Mouse (Mus musculus): ENCODE data around the gene Lif. TPM values are rescaled to one million over a fixed set of nuclear protein-coding genes. Genes with fewer than 3 reads are reported as not detected.
A peak's percentile ranks its signal among the peaks of the same experiment; 100 is the strongest.

Gene Lif
- polyA plus RNA-seq, 1 experiment from 2014 or later: 0.57 TPM

- no peaks in the 10 kb centered on the region for H3K27me3 ChIP-seq (replicated peaks; ENCODE audit: insufficient read depth, low read length)
- no peaks in the 10 kb centered on the region for H3K4me1 ChIP-seq (ENCODE audit: insufficient read depth, low read depth, low read length)
- DNase-seq (ENCODE audit: low spot score) (no peak), ATAC-seq (peak; percentile 10; the same call in 1 of the 2 replicates)
- H3K4me2 ChIP-seq (replicated peaks; ENCODE audit: low read depth, low read length): no peak overlapping the region
- no peak overlapping the region for H3K9ac ChIP-seq (replicated peaks; ENCODE audit: low read depth)
- no peak overlapping the region for H3K4me3 ChIP-seq (ENCODE audit: low read depth, low read length)
- no peak overlapping the region for H3K27ac ChIP-seq (ENCODE audit: low read length)
- no peaks in the 10 kb centered on the region for H3K9me3 ChIP-seq (ENCODE audit: low read length)
- 62% methylated on average over 8 of the region's 8 CpGs for WGBS
- no peak for TF ChIP-seq CTCF (IDR thresholded peaks at IDR 0.05)
- no peak for TF ChIP-seq EP300 (IDR thresholded peaks at IDR 0.05)
- H3K36me3 ChIP-seq (ENCODE audit: insufficient read depth, low read length): no peaks in the 10 kb centered on the region
Measured at GRCm38 (mm10) chr11:4292224-4292887, 35.0 kb downstream of the Lif start.

- no peaks in the 10 kb centered on the region for H3K9me3 ChIP-seq (ENCODE audit: low read length)
- TF ChIP-seq CTCF (IDR thresholded peaks at IDR 0.05) (no peak), EP300 (IDR thresholded peaks at IDR 0.05) (no peak)
Measured at GRCm38 (mm10) chr11:4292888-4293247, 35.5 kb downstream of the Lif start.

GRCm38 (mm10) chr11:4293481-4293880, 36.1 kb downstream of the Lif start:
- TF ChIP-seq EP300 (IDR thresholded peaks at IDR 0.05) (no peak), CTCF (IDR thresholded peaks at IDR 0.05) (no peak)
- Histone ChIP-seq H3K27me3 (replicated peaks; ENCODE audit: insufficient read depth, low read length) (no peaks in the 10 kb centered on the region), H3K27ac (ENCODE audit: low read length) (no peak overlapping the region), H3K9me3 (ENCODE audit: low read length) (no peaks in the 10 kb centered on the region), H3K4me3 (ENCODE audit: low read depth, low read length) (no peak overlapping the region), H3K4me2 (replicated peaks; ENCODE audit: low read depth, low read length) (no peak overlapping the region), H3K4me1 (ENCODE audit: insufficient read depth, low read depth, low read length) (no peaks in the 10 kb centered on the region), H3K9ac (replicated peaks; ENCODE audit: low read depth) (no peak overlapping the region), H3K36me3 (ENCODE audit: insufficient read depth, low read length) (no peaks in the 10 kb centered on the region)
- WGBS: 89% methylated on average over 4 of the region's 4 CpGs
- DNase-seq (ENCODE audit: low spot score) (no peak), ATAC-seq (no peak)

More at GRCm38 (mm10) chr11:4292888-4293247, 35.5 kb downstream of the Lif start:
- H3K4me1 ChIP-seq (ENCODE audit: insufficient read depth, low read depth, low read length): no peaks in the 10 kb centered on the region
- H3K36me3 ChIP-seq (ENCODE audit: insufficient read depth, low read length): no peaks in the 10 kb centered on the region
- H3K4me3 ChIP-seq (ENCODE audit: low read depth, low read length): no peak overlapping the region
- H3K27me3 ChIP-seq (replicated peaks; ENCODE audit: insufficient read depth, low read length): no peaks in the 10 kb centered on the region
- WGBS: 76% methylated on average over 6 of the region's 6 CpGs
- H3K9ac ChIP-seq (replicated peaks; ENCODE audit: low read depth): no peak overlapping the region
- H3K4me2 ChIP-seq (replicated peaks; ENCODE audit: low read depth, low read length): no peak overlapping the region
- ATAC-seq (peak; percentile 3; the same call in 1 of the 2 replicates), DNase-seq (ENCODE audit: low spot score) (peak; percentile 63)
- H3K27ac ChIP-seq (ENCODE audit: low read length): no peak overlapping the region

GRCm38 (mm10) chr11:4294047-4294446, 36.7 kb downstream of the Lif start:
- H3K4me3 ChIP-seq (ENCODE audit: low read depth, low read length): no peak overlapping the region
- H3K9me3 ChIP-seq (ENCODE audit: low read length): no peaks in the 10 kb centered on the region
- H3K4me2 ChIP-seq (replicated peaks; ENCODE audit: low read depth, low read length): no peak overlapping the region
- no peak for DNase-seq (ENCODE audit: low spot score)
- 78% methylated on average over 6 of the region's 6 CpGs for WGBS
- ATAC-seq: no peak
- H3K27me3 ChIP-seq (replicated peaks; ENCODE audit: insufficient read depth, low read length): no peaks in the 10 kb centered on the region
- no peak overlapping the region for H3K27ac ChIP-seq (ENCODE audit: low read length)
- peaks cover 5% of the 10 kb centered on the region; the same call in 1 of the 2 replicates for H3K4me1 ChIP-seq (ENCODE audit: insufficient read depth, low read depth, low read length)
- H3K36me3 ChIP-seq (ENCODE audit: insufficient read depth, low read length): no peaks in the 10 kb centered on the region
- no peak for TF ChIP-seq EP300 (IDR thresholded peaks at IDR 0.05)
- TF ChIP-seq CTCF (IDR thresholded peaks at IDR 0.05): no peak
- no peak overlapping the region for H3K9ac ChIP-seq (replicated peaks; ENCODE audit: low read depth)

GRCm38 (mm10) chr11:4294495-4295351, 37.4 kb downstream of the Lif start:
- TF ChIP-seq CTCF (IDR thresholded peaks at IDR 0.05) (no peak), EP300 (IDR thresholded peaks at IDR 0.05) (no peak)
- Histone ChIP-seq H3K4me3 (ENCODE audit: low read depth, low read length) (no peak overlapping the region), H3K4me2 (replicated peaks; ENCODE audit: low read depth, low read length) (no peak overlapping the region), H3K27ac (ENCODE audit: low read length) (no peak overlapping the region), H3K36me3 (ENCODE audit: insufficient read depth, low read length) (no peaks in the 10 kb centered on the region), H3K27me3 (replicated peaks; ENCODE audit: insufficient read depth, low read length) (no peaks in the 10 kb centered on the region), H3K4me1 (ENCODE audit: insufficient read depth, low read depth, low read length) (peaks cover 12% of the 10 kb centered on the region; the same call in 1 of the 2 replicates), H3K9ac (replicated peaks; ENCODE audit: low read depth) (no peak overlapping the region), H3K9me3 (ENCODE audit: low read length) (no peaks in the 10 kb centered on the region)
- ATAC-seq: peak; percentile 48
- WGBS: 22% methylated on average over 14 of the region's 14 CpGs
- peak; percentile 64 for DNase-seq (ENCODE audit: low spot score)

GRCm38 (mm10) chr11:4296610-4297275, 39.4 kb downstream of the Lif start:
- Histone ChIP-seq H3K9me3 (ENCODE audit: low read length) (no peaks in the 10 kb centered on the region), H3K9ac (replicated peaks; ENCODE audit: low read depth) (no peak overlapping the region), H3K27me3 (replicated peaks; ENCODE audit: insufficient read depth, low read length) (no peaks in the 10 kb centered on the region), H3K4me3 (ENCODE audit: low read depth, low read length) (no peak overlapping the region), H3K4me1 (ENCODE audit: insufficient read depth, low read depth, low read length) (peaks cover 17% of the 10 kb centered on the region; the same call in 1 of the 2 replicates), H3K36me3 (ENCODE audit: insufficient read depth, low read length) (no peaks in the 10 kb centered on the region), H3K4me2 (replicated peaks; ENCODE audit: low read depth, low read length) (no peak overlapping the region), H3K27ac (ENCODE audit: low read length) (no peak overlapping the region)
- 66% methylated on average over 10 of the region's 10 CpGs for WGBS
- ATAC-seq (no peak), DNase-seq (ENCODE audit: low spot score) (no peak)
- TF ChIP-seq EP300 (IDR thresholded peaks at IDR 0.05) (no peak), CTCF (IDR thresholded peaks at IDR 0.05) (no peak)
